Mouse (Mus musculus) lung, postnatal 4 days (tissue): Measurements from ENCODE around the gene H2-M10.2.

ENCODE experiments used
- DNase-seq, 2 experiments: peaks; one replicate each; pipeline ENCODE4 v3.0.0; 2021

Gene H2-M10.2

GRCm38 (mm10) chr17:36248886-36249285 is 37.4 kb downstream of the H2-M10.2 start:
- DNase-seq = peak in 1 of 2 experiments; percentile 34

DNA sequence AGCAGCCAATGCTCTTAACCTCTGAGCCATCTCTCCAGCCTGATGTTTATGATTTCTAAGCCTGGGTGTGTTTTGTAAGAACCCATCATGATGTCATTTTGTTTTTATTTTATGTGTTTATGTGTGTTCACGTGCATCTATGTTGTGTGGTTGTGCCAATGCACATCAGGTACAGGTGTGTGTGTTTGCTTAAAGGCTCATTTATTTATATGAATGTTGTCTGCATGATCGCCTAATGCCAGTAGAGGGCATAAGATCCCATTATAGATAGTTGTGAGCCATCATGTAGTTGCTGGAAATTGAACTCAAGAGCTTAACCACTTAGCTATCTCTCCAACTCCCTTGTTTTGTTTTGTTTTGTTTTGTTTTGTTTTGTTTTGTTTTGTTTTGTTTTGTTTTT is 40.5 kb downstream of the H2-M10.2 start:
- DNase-seq = no peak

- DNase-seq = no peak
Observed at GRCm38 (mm10) chr17:36244031-36244430, 42.3 kb downstream of the H2-M10.2 start.

DNA sequence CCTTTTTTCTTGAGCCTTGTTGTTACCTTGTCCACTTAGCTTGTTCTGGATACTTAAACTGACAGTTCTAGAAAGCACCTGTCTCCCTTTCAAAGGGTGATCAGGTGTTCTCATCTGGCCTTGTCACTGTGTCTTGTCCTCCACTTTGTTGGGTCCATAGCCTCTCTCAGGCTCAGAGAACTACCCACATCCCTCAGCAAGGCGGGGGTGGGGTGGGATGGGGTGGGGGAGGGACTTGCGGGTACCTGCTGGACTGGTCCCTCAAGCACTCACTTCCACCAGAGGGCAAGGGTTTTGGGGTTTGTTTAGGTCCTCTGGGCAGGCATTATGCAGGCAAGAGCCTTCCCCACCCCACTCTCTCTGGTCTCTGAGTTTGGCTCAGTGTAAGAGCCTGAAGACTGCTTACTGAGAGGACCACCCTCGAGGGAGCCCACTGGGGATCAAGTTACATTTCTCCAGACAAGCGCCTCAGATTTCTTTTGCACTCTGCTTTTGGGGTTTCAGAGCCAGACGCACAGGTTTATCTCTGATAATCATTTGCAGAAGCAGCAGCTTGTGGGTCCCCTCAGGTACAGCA is 45.6 kb downstream of the H2-M10.2 start:
- no peak for DNase-seq

- DNase-seq = peak; percentile 28 to 36
Observed at GRCm38 (mm10) chr17:36237321-36237921, 48.9 kb downstream of the H2-M10.2 start.

GRCm38 (mm10) chr17:36235300-36235699 is 51.0 kb downstream of the H2-M10.2 start:
- DNase-seq = peak; percentile 32 to 33
